Mouse (Mus musculus) liver, embryonic 13.5 days (tissue): ENCODE data around the gene Txndc12. TPM values are rescaled to one million over a fixed set of nuclear protein-coding genes. Genes with fewer than 3 reads are reported as not detected.

Experiments used
- ATAC-seq: fragments of 200-750 bp; cut with Nextera tagmentation; 2 replicates; pipeline ENCODE4 v1.8.0; 2017; ENCODE audit warnings: low read depth, mild to moderate bottlenecking, moderate number of reproducible peaks, moderate library complexity
- DNase-seq: peaks from one replicate; pipeline ENCODE4 v3.0.0; 2022
- H3K27ac ChIP-seq: fragments of 300-500 bp; sonication (generic); 2 replicates; pipeline ENCODE4 v1.5.1; 2015; ENCODE audit warnings: moderate library complexity, mild to moderate bottlenecking, inconsistent platforms
- H3K27me3 ChIP-seq: fragments of 300-500 bp; sonication (generic); 2 replicates; pipeline ENCODE4 v1.6.1; 2015; ENCODE audit warnings: mild to moderate bottlenecking, inconsistent platforms
- H3K36me3 ChIP-seq: fragments of 300-500 bp; sonication (generic); 2 replicates; pipeline ENCODE4 v1.6.1; 2015; ENCODE audit warnings: mild to moderate bottlenecking, inconsistent platforms
- H3K4me1 ChIP-seq: fragments of 300-500 bp; sonication (generic); replicated peaks from 2 replicates; pipeline ENCODE4 v1.6.1; 2015; ENCODE audit warnings: inconsistent platforms
- H3K4me2 ChIP-seq: fragments of 300-500 bp; sonication (generic); 2 replicates; pipeline ENCODE4 v1.6.1; 2015; ENCODE audit warnings: inconsistent platforms, mild to moderate bottlenecking, moderate library complexity
- H3K4me3 ChIP-seq: fragments of 300-500 bp; sonication (generic); replicated peaks from 2 replicates; pipeline ENCODE4 v1.5.1; 2015; ENCODE audit warnings: mild to moderate bottlenecking, inconsistent platforms
- H3K9ac ChIP-seq: fragments of 300-500 bp; sonication (generic); 2 replicates; pipeline ENCODE4 v1.6.1; 2015; ENCODE audit warnings: mild to moderate bottlenecking, inconsistent platforms
- H3K9me3 ChIP-seq: fragments of 300-500 bp; sonication (generic); replicated peaks from 2 replicates; pipeline ENCODE4 v1.6.1; 2016; ENCODE audit warnings: inconsistent platforms
- WGBS: fragments of 180-500 bp; shearing (Covaris S2); methylation state at CpG from one replicate; pipeline ENCODE4 v1.1.7; 2015; ENCODE audit not compliant: insufficient replicate concordance; 5-methylcytosine and 5-hydroxymethylcytosine counted together
- polyA plus RNA-seq: library from polyadenylated mRNA; unstranded; fragments of >200 nt; fragmentation: Nextera tagmentation; extraction: Ambion mirVana; gene quantifications from 2 replicates; pipeline ENCODE4 v1.2.1, GENCODE M21; 2015

Gene Txndc12
- 28.3 and 31.8 TPM in 2 replicates for polyA plus RNA-seq

DNA sequence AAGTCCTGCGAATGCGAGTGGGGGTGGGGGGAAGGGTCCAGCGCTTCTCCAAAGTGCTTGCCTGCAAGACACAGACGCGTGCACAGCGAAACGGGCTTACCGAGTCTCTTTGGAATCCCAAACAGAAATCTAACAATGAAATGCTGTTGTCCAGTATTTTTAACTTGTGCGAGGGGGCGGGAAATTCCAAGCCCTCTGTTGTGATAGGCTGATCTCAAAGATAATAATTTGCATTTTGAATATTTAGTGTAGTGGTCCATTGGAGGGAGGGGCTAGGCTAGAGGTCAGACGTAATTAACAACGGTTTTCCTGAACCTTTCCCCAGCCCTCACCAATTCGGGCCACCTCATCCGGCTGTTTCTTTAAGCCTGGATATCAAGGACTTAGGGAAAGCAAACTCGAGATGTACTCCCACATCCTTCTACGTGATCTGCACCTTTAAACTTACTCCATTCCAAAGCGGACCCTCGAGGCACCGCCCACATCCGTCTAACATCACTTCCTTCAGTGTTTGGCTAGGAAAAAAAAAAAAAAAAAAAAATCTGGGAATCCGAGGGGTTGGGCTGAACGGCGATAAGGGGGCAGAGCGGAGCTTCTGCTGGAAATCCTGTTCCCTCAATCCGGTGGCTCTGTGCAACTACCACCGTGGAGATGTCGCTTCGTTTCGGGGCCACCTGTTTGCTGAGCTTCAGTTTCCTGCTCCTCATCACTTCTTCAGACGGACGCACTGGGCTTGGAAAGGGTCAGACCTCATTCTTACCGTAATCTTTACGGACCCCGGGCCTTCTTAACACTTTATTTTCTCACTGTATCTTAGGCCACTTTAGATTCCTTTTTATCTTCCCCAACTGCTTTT, at the start of gene Txndc12:
Gene Txndc12, plus strand, starts transcription at position 487 of the 856 bp plus-strand sequence.
- H3K9me3 ChIP-seq: no peaks in the 10 kb centered on the region
- H3K27me3 ChIP-seq: no peaks in the 10 kb centered on the region
- H3K36me3 ChIP-seq: peaks cover 7% of the 10 kb centered on the region
- H3K4me2 ChIP-seq: peak within 1 kb of the TSS; percentile 93
- ATAC-seq: peak; percentile 52
- H3K4me1 ChIP-seq: peaks cover 37% of the 10 kb centered on the region
- peak within 1 kb of the TSS; percentile 83 for H3K4me3 ChIP-seq
- peak within 1 kb of the TSS; percentile 92 for H3K9ac ChIP-seq
- H3K27ac ChIP-seq: peak within 1 kb of the TSS; percentile 93
- peak; percentile 70 for DNase-seq
- WGBS: under 1% methylated on average over 34 of the region's 34 CpGs

DNA sequence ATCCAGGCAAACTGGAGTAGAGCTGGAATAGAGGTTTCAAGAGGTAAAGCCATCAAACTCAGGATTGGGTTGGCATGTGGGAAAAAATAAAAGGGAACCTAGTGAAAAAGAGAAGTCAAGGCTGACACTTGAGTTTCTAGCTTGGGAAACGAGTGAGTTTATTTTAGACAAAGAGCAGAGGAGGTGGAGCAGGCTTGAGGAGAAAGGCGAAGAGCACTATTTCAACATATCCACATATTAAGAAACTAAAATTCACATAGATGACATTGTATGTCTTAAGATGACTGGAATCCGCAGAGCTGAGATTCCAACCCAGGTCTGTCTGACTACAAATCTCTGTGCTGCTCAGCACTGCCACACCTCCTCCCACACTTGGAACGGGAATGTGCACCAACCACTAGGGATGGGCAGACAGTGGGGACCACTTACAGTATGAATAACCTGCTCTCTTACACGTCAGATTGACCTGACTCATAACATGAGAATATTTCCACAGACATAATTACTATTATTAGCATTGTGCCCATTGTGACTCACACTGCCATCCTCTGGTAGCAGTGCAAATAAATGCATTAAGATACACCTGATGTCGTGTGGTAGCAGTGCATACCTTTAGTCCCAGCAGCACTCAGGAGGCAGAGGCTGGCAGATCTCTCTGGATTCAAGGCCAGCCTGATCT, 45.0 kb upstream of the Txndc12 start:
- no peaks in the 10 kb centered on the region for H3K4me1 ChIP-seq
- H3K27ac ChIP-seq: no peak overlapping the region
- no peaks in the 10 kb centered on the region for H3K27me3 ChIP-seq
- DNase-seq (no peak), ATAC-seq (no peak)
- H3K4me2 ChIP-seq: no peak overlapping the region
- no peaks in the 10 kb centered on the region for H3K9me3 ChIP-seq
- no peak overlapping the region for H3K9ac ChIP-seq
- H3K4me3 ChIP-seq: no peak overlapping the region
- H3K36me3 ChIP-seq: no peaks in the 10 kb centered on the region
- WGBS: 45% methylated on average over 6 of the region's 6 CpGs

- H3K9ac ChIP-seq: no peak overlapping the region
- no peaks in the 10 kb centered on the region for H3K27me3 ChIP-seq
- H3K4me2 ChIP-seq: no peak overlapping the region
- H3K9me3 ChIP-seq: no peaks in the 10 kb centered on the region
- no peak overlapping the region for H3K27ac ChIP-seq
- ATAC-seq (no peak), DNase-seq (no peak)
- no peaks in the 10 kb centered on the region for H3K4me1 ChIP-seq
- no peak overlapping the region for H3K4me3 ChIP-seq
- 26% methylated on average over 1 of the region's 1 CpGs for WGBS
- H3K36me3 ChIP-seq: no peaks in the 10 kb centered on the region
Measured at GRCm38 (mm10) chr4:108790507-108790906, 43.9 kb upstream of the Txndc12 start.

- Histone ChIP-seq H3K4me3 (no peak overlapping the region), H3K9ac (no peak overlapping the region), H3K9me3 (no peaks in the 10 kb centered on the region), H3K27ac (no peak overlapping the region), H3K36me3 (no peaks in the 10 kb centered on the region), H3K4me1 (no peaks in the 10 kb centered on the region; the same call in 1 of the 2 replicates), H3K27me3 (no peaks in the 10 kb centered on the region), H3K4me2 (no peak overlapping the region)
- DNase-seq: no peak
- ATAC-seq: no peak
- 43% methylated on average over 1 of the region's 1 CpGs for WGBS
Measured at GRCm38 (mm10) chr4:108793941-108794340, 40.5 kb upstream of the Txndc12 start.

DNA sequence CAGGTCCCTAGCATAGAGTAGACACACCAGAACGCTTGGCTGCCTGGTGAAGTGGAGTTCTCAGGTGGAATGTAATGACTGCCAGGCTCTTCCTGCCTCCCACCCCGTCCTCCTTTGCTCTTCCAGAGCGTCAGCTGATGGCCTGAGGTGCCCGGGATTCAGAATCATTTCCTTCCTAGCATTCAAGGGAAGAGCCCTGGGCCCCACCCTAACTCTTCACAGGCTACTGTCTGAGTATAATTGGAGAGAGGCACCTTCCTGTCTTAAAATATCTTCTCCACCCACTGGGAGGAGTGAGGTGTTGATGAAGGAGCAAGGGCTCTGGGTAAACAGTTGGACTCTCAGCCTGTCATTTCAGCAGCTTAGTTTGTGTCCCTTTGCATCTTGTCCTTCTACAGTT, 37.7 kb upstream of the Txndc12 start:
- DNase-seq: no peak
- Histone ChIP-seq H3K27me3 (no peaks in the 10 kb centered on the region), H3K4me3 (no peak overlapping the region), H3K36me3 (no peaks in the 10 kb centered on the region), H3K4me2 (no peak overlapping the region), H3K4me1 (no peaks in the 10 kb centered on the region; the same call in 1 of the 2 replicates), H3K27ac (no peak overlapping the region), H3K9me3 (no peaks in the 10 kb centered on the region), H3K9ac (no peak overlapping the region)
- WGBS: 32% methylated on average over 4 of the region's 4 CpGs
- no peak for ATAC-seq

- DNase-seq (peak; percentile 31), ATAC-seq (no peak)
- Histone ChIP-seq H3K4me3 (no peak overlapping the region), H3K36me3 (no peaks in the 10 kb centered on the region), H3K9ac (no peak overlapping the region), H3K4me2 (no peak overlapping the region), H3K27ac (no peak overlapping the region), H3K9me3 (no peaks in the 10 kb centered on the region), H3K27me3 (no peaks in the 10 kb centered on the region), H3K4me1 (no peaks in the 10 kb centered on the region; the same call in 1 of the 2 replicates)
- WGBS: 26% methylated on average over 2 of the region's 2 CpGs
Measured at GRCm38 (mm10) chr4:108798083-108798830, 36.1 kb upstream of the Txndc12 start.

GRCm38 (mm10) chr4:108803535-108803934, 30.9 kb upstream of the Txndc12 start:
- no peak overlapping the region for H3K27ac ChIP-seq
- no peak overlapping the region for H3K4me2 ChIP-seq
- H3K4me3 ChIP-seq: no peak overlapping the region
- no peak overlapping the region for H3K9ac ChIP-seq
- DNase-seq (no peak), ATAC-seq (no peak)
- H3K36me3 ChIP-seq: no peaks in the 10 kb centered on the region
- 73% methylated on average over 2 of the region's 2 CpGs for WGBS
- no peaks in the 10 kb centered on the region for H3K9me3 ChIP-seq
- H3K27me3 ChIP-seq: no peaks in the 10 kb centered on the region
- H3K4me1 ChIP-seq: no peaks in the 10 kb centered on the region

- no peak overlapping the region for H3K9ac ChIP-seq
- no peaks in the 10 kb centered on the region for H3K9me3 ChIP-seq
- WGBS: 45% methylated on average over 4 of the region's 4 CpGs
- no peaks in the 10 kb centered on the region for H3K4me1 ChIP-seq
- H3K4me2 ChIP-seq: no peak overlapping the region
- H3K27ac ChIP-seq: no peak overlapping the region
- H3K36me3 ChIP-seq: 0 out of 2 replicates have a peak, but pooled peaks cover 6% of the 10 kb centered on the region
- DNase-seq: no peak
- H3K27me3 ChIP-seq: no peaks in the 10 kb centered on the region
- no peak overlapping the region for H3K4me3 ChIP-seq
- ATAC-seq: no peak
Measured at GRCm38 (mm10) chr4:108811142-108811541, 23.3 kb upstream of the Txndc12 start.

DNA sequence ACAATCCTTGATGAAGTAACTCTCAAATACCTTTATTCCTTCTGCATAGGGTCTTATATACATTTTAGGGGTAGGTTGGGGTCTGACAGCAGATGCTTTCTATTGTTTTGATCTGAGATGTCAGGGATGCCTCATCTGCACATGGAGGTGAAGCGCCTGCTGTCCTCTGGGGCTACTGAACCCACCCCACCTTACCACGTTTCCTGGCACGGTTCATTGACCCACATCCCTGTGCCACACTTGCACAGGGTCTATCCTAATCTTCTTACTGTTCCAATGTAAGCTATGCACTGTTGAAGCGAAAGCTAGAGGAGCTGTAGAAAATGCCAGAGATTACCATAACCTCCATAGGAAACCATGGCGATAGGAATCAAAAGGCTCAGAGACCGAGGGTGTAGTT, 22.9 kb upstream of the Txndc12 start:
- 55% methylated on average over 6 of the region's 6 CpGs for WGBS
- 0 out of 2 replicates have a peak, but pooled peaks cover 6% of the 10 kb centered on the region for H3K36me3 ChIP-seq
- no peaks in the 10 kb centered on the region for H3K27me3 ChIP-seq
- no peak overlapping the region for H3K27ac ChIP-seq
- no peak overlapping the region for H3K9ac ChIP-seq
- no peaks in the 10 kb centered on the region for H3K9me3 ChIP-seq
- DNase-seq (no peak), ATAC-seq (no peak)
- no peaks in the 10 kb centered on the region for H3K4me1 ChIP-seq
- no peak overlapping the region for H3K4me3 ChIP-seq
- H3K4me2 ChIP-seq: no peak overlapping the region

GRCm38 (mm10) chr4:108825677-108826076, 8.7 kb upstream of the Txndc12 start:
- no peaks in the 10 kb centered on the region for H3K27me3 ChIP-seq
- no peak overlapping the region for H3K4me3 ChIP-seq
- peaks cover 70% of the 10 kb centered on the region for H3K36me3 ChIP-seq
- no peak for DNase-seq
- H3K27ac ChIP-seq: no peak overlapping the region
- no peak for ATAC-seq
- WGBS: 82% methylated on average over 3 of the region's 3 CpGs
- H3K4me1 ChIP-seq: no peaks in the 10 kb centered on the region
- no peak overlapping the region for H3K9ac ChIP-seq
- H3K9me3 ChIP-seq: no peaks in the 10 kb centered on the region
- no peak overlapping the region for H3K4me2 ChIP-seq

- DNase-seq (no peak), ATAC-seq (no peak)
- Histone ChIP-seq H3K4me3 (no peak overlapping the region), H3K9me3 (no peaks in the 10 kb centered on the region), H3K9ac (no peak overlapping the region), H3K4me1 (peaks cover 4% of the 10 kb centered on the region; the same call in 1 of the 2 replicates), H3K4me2 (no peak overlapping the region), H3K27ac (no peak overlapping the region), H3K27me3 (no peaks in the 10 kb centered on the region), H3K36me3 (peaks cover 65% of the 10 kb centered on the region)
- WGBS: 79% methylated on average over 1 of the region's 1 CpGs
Measured at GRCm38 (mm10) chr4:108826096-108826495, 8.3 kb upstream of the Txndc12 start.
